Mouse (Mus musculus): ENCODE data around the gene Cdc5l. TPM values are rescaled to one million over a fixed set of nuclear protein-coding genes. Genes with fewer than 3 reads are reported as not detected.

The Cdc5l gene
- polyA plus RNA-seq, 1 experiment = 28.3 TPM

- H3K4me3 ChIP-seq (ENCODE audit: insufficient read depth, poor library complexity, severe bottlenecking) = no peak overlapping the region
- peaks cover 3% of the 10 kb centered on the region for H3K27me3 ChIP-seq (ENCODE audit: control insufficient read depth, insufficient read depth, insufficient read length)
- H3K79me2 ChIP-seq (ENCODE audit: control insufficient read depth, insufficient read depth) = no peaks in the 10 kb centered on the region
- H3K79me3 ChIP-seq (ENCODE audit: low read depth) = no peaks in the 10 kb centered on the region
- H3K36me3 ChIP-seq (ENCODE audit: control insufficient read depth, insufficient read depth) = no peaks in the 10 kb centered on the region
- TF ChIP-seq MAX (IDR thresholded peaks at IDR 0.05) = no peak
- no peak for TF ChIP-seq USF1 (IDR thresholded peaks at IDR 0.05; ENCODE audit: low read depth)
- no peak for TF ChIP-seq FOSL1 (IDR thresholded peaks at IDR 0.05; ENCODE audit: insufficient read depth, low read length, poor library complexity, severe bottlenecking)
- TF ChIP-seq CTCF (IDR thresholded peaks at IDR 0.05; ENCODE audit: control insufficient read depth, insufficient read depth, insufficient read length) = no peak
- TF ChIP-seq CEBPB (IDR thresholded peaks at IDR 0.05; ENCODE audit: low read depth) = no peak
- TF ChIP-seq MYOD1 (IDR thresholded peaks at IDR 0.05; ENCODE audit: control insufficient read depth, insufficient read length, low read depth) = no peak
- no peak for TF ChIP-seq MYOG (IDR thresholded peaks at IDR 0.05; ENCODE audit: control insufficient read depth, extremely low read depth, insufficient read length)
- H3ac ChIP-seq (ENCODE audit: control insufficient read depth, insufficient read length, low read depth) = no peak overlapping the region
Observed at GRCm38 (mm10) chr17:45370535-45370934, 63.0 kb downstream of the Cdc5l start.

- H3K79me3 ChIP-seq (ENCODE audit: low read depth) = no peaks in the 10 kb centered on the region
- H3ac ChIP-seq (ENCODE audit: control insufficient read depth, insufficient read length, low read depth) = no peak overlapping the region
- H3K27me3 ChIP-seq (ENCODE audit: control insufficient read depth, insufficient read depth, insufficient read length) = no peaks in the 10 kb centered on the region
- H3K79me2 ChIP-seq (ENCODE audit: control insufficient read depth, insufficient read depth) = no peaks in the 10 kb centered on the region
- H3K36me3 ChIP-seq (ENCODE audit: control insufficient read depth, insufficient read depth) = no peaks in the 10 kb centered on the region
- TF ChIP-seq USF1 (IDR thresholded peaks at IDR 0.05; ENCODE audit: low read depth) = no peak
- no peak for TF ChIP-seq FOSL1 (IDR thresholded peaks at IDR 0.05; ENCODE audit: insufficient read depth, low read length, poor library complexity, severe bottlenecking)
- TF ChIP-seq CTCF (IDR thresholded peaks at IDR 0.05; ENCODE audit: control insufficient read depth, insufficient read depth, insufficient read length) = no peak
- no peak for TF ChIP-seq MAX (IDR thresholded peaks at IDR 0.05)
- no peak for TF ChIP-seq MYOG (IDR thresholded peaks at IDR 0.05; ENCODE audit: control insufficient read depth, extremely low read depth, insufficient read length)
- TF ChIP-seq CEBPB (IDR thresholded peaks at IDR 0.05; ENCODE audit: low read depth) = no peak
- no peak for TF ChIP-seq MYOD1 (IDR thresholded peaks at IDR 0.05; ENCODE audit: control insufficient read depth, insufficient read length, low read depth)
- H3K4me3 ChIP-seq (ENCODE audit: insufficient read depth, poor library complexity, severe bottlenecking) = no peak overlapping the region
Observed at GRCm38 (mm10) chr17:45364871-45365270, 68.7 kb downstream of the Cdc5l start.

- Histone ChIP-seq H3K79me3 (ENCODE audit: low read depth) (no peaks in the 10 kb centered on the region), H3K79me2 (ENCODE audit: control insufficient read depth, insufficient read depth) (no peaks in the 10 kb centered on the region), H3K27me3 (ENCODE audit: control insufficient read depth, insufficient read depth, insufficient read length) (peaks cover 4% of the 10 kb centered on the region), H3K4me3 (ENCODE audit: insufficient read depth, poor library complexity, severe bottlenecking) (no peak overlapping the region), H3K36me3 (ENCODE audit: control insufficient read depth, insufficient read depth) (no peaks in the 10 kb centered on the region), H3ac (ENCODE audit: control insufficient read depth, insufficient read length, low read depth) (no peak overlapping the region)
- TF ChIP-seq CTCF (IDR thresholded peaks at IDR 0.05; ENCODE audit: control insufficient read depth, insufficient read depth, insufficient read length) (no peak), MYOD1 (IDR thresholded peaks at IDR 0.05; ENCODE audit: control insufficient read depth, insufficient read length, low read depth) (no peak), MAX (IDR thresholded peaks at IDR 0.05) (no peak), USF1 (IDR thresholded peaks at IDR 0.05; ENCODE audit: low read depth) (no peak), FOSL1 (IDR thresholded peaks at IDR 0.05; ENCODE audit: insufficient read depth, low read length, poor library complexity, severe bottlenecking) (no peak), MYOG (IDR thresholded peaks at IDR 0.05; ENCODE audit: control insufficient read depth, extremely low read depth, insufficient read length) (no peak), CEBPB (IDR thresholded peaks at IDR 0.05; ENCODE audit: low read depth) (no peak)
Observed at GRCm38 (mm10) chr17:45360950-45361349, 72.6 kb downstream of the Cdc5l start.

- Histone ChIP-seq H3K4me3 (ENCODE audit: insufficient read depth, poor library complexity, severe bottlenecking) (no peak overlapping the region), H3K79me2 (ENCODE audit: control insufficient read depth, insufficient read depth) (no peaks in the 10 kb centered on the region), H3K36me3 (ENCODE audit: control insufficient read depth, insufficient read depth) (no peaks in the 10 kb centered on the region), H3ac (ENCODE audit: control insufficient read depth, insufficient read length, low read depth) (no peak overlapping the region), H3K79me3 (ENCODE audit: low read depth) (no peaks in the 10 kb centered on the region), H3K27me3 (ENCODE audit: control insufficient read depth, insufficient read depth, insufficient read length) (peaks cover 4% of the 10 kb centered on the region)
- no peak for TF ChIP-seq CTCF (IDR thresholded peaks at IDR 0.05; ENCODE audit: control insufficient read depth, insufficient read depth, insufficient read length)
- TF ChIP-seq USF1 (IDR thresholded peaks at IDR 0.05; ENCODE audit: low read depth) = no peak
- TF ChIP-seq MAX (IDR thresholded peaks at IDR 0.05) = no peak
- TF ChIP-seq CEBPB (IDR thresholded peaks at IDR 0.05; ENCODE audit: low read depth) = peak; percentile 58
- no peak for TF ChIP-seq FOSL1 (IDR thresholded peaks at IDR 0.05; ENCODE audit: insufficient read depth, low read length, poor library complexity, severe bottlenecking)
- TF ChIP-seq MYOG (IDR thresholded peaks at IDR 0.05; ENCODE audit: control insufficient read depth, extremely low read depth, insufficient read length) = no peak
- TF ChIP-seq MYOD1 (IDR thresholded peaks at IDR 0.05; ENCODE audit: control insufficient read depth, insufficient read length, low read depth) = peak; percentile 35
Observed at GRCm38 (mm10) chr17:45359443-45359842, 74.1 kb downstream of the Cdc5l start.

GRCm38 (mm10) chr17:45356431-45356830 lies 77.1 kb downstream of the Cdc5l start:
- peaks cover 4% of the 10 kb centered on the region for H3K27me3 ChIP-seq (ENCODE audit: control insufficient read depth, insufficient read depth, insufficient read length)

More at GRCm38 (mm10) chr17:45356431-45356830, 77.1 kb downstream of the Cdc5l start:
- H3K4me3 ChIP-seq (ENCODE audit: insufficient read depth, poor library complexity, severe bottlenecking) = no peak overlapping the region
- no peaks in the 10 kb centered on the region for H3K36me3 ChIP-seq (ENCODE audit: control insufficient read depth, insufficient read depth)
- TF ChIP-seq FOSL1 (IDR thresholded peaks at IDR 0.05; ENCODE audit: insufficient read depth, low read length, poor library complexity, severe bottlenecking) (no peak), MYOG (IDR thresholded peaks at IDR 0.05; ENCODE audit: control insufficient read depth, extremely low read depth, insufficient read length) (no peak), MAX (IDR thresholded peaks at IDR 0.05) (no peak), CEBPB (IDR thresholded peaks at IDR 0.05; ENCODE audit: low read depth) (no peak), USF1 (IDR thresholded peaks at IDR 0.05; ENCODE audit: low read depth) (no peak), MYOD1 (IDR thresholded peaks at IDR 0.05; ENCODE audit: control insufficient read depth, insufficient read length, low read depth) (no peak), CTCF (IDR thresholded peaks at IDR 0.05; ENCODE audit: control insufficient read depth, insufficient read depth, insufficient read length) (no peak)
- H3ac ChIP-seq (ENCODE audit: control insufficient read depth, insufficient read length, low read depth) = no peak overlapping the region
- no peaks in the 10 kb centered on the region for H3K79me3 ChIP-seq (ENCODE audit: low read depth)
- no peaks in the 10 kb centered on the region for H3K79me2 ChIP-seq (ENCODE audit: control insufficient read depth, insufficient read depth)
